Mouse (Mus musculus): ENCODE data around the gene Kdelr1. TPM values are rescaled to one million over a fixed set of nuclear protein-coding genes. Genes with fewer than 3 reads are reported as not detected.
"Not testable (repeated sequence)": the region's sequence is repeated elsewhere in the genome, so short reads cannot be mapped to it uniquely, and the experiment has no call there.

Kdelr1 gene
- polyA plus RNA-seq, 1 experiment from 2014 or later, result 55.0 TPM

GRCm38 (mm10) chr7:45880531-45880930, 8.0 kb downstream of the Kdelr1 start:
- Histone ChIP-seq H3K9me3 (replicated peaks; ENCODE audit: control insufficient read depth, low read length, poor library complexity, severe bottlenecking) (no peaks in the 10 kb centered on the region), H3K36me3 (ENCODE audit: control insufficient read depth, insufficient read depth, low read length) (peaks cover 56% of the 10 kb centered on the region), H3K27me3 (ENCODE audit: control insufficient read depth, insufficient read depth, low read depth, low read length) (no peaks in the 10 kb centered on the region), H3K4me3 (ENCODE audit: low read depth, low read length) (no peak overlapping the region), H3K4me1 (ENCODE audit: control insufficient read depth, insufficient read depth, low read length) (no peaks in the 10 kb centered on the region), H3K4me2 (ENCODE audit: low read length) (no peak overlapping the region), H3K9ac (ENCODE audit: low read depth, low read length) (no peak overlapping the region), H3K27ac (ENCODE audit: low read length) (no peak overlapping the region)
- WGBS, result 100% methylated on average over 4 of the region's 4 CpGs
- ATAC-seq, result no peak

DNA sequence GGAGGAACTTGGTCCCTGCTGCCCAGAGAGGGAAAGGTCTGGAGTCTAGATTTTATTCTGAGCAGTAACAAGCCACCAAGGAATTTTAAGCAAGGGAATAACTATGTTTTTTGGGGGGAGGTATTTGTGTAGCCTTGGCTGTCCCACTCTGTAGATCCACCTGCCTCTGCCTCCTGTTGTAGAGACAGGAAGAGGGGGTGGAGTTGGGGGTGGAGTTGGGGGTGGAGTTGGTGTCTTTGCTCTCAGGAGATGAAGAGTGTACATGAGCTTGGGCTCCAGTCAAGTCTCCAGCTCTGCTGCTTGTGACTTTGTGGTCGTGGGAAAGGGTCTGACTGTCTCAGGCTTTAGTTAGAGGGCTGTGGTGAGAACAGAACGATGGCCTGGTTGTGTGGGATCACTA, 8.4 kb downstream of the Kdelr1 start:
- WGBS, result 96% methylated on average over 2 of the region's 2 CpGs
- Histone ChIP-seq H3K4me3 (ENCODE audit: low read depth, low read length) (no peak overlapping the region), H3K36me3 (ENCODE audit: control insufficient read depth, insufficient read depth, low read length) (peaks cover 51% of the 10 kb centered on the region), H3K9me3 (replicated peaks; ENCODE audit: control insufficient read depth, low read length, poor library complexity, severe bottlenecking) (no peaks in the 10 kb centered on the region), H3K4me2 (ENCODE audit: low read length) (no peak overlapping the region), H3K27ac (ENCODE audit: low read length) (no peak overlapping the region), H3K27me3 (ENCODE audit: control insufficient read depth, insufficient read depth, low read depth, low read length) (no peaks in the 10 kb centered on the region), H3K9ac (ENCODE audit: low read depth, low read length) (no peak overlapping the region), H3K4me1 (ENCODE audit: control insufficient read depth, insufficient read depth, low read length) (no peaks in the 10 kb centered on the region)
- ATAC-seq, result no peak

- Histone ChIP-seq H3K4me2 (ENCODE audit: low read length) (no peak overlapping the region), H3K36me3 (ENCODE audit: control insufficient read depth, insufficient read depth, low read length) (peaks cover 20% of the 10 kb centered on the region; the same call in 1 of the 2 replicates), H3K4me3 (ENCODE audit: low read depth, low read length) (no peak overlapping the region), H3K27me3 (ENCODE audit: control insufficient read depth, insufficient read depth, low read depth, low read length) (no peaks in the 10 kb centered on the region), H3K9me3 (replicated peaks; ENCODE audit: control insufficient read depth, low read length, poor library complexity, severe bottlenecking) (no peaks in the 10 kb centered on the region), H3K4me1 (ENCODE audit: control insufficient read depth, insufficient read depth, low read length) (no peaks in the 10 kb centered on the region), H3K27ac (ENCODE audit: low read length) (no peak overlapping the region), H3K9ac (ENCODE audit: low read depth, low read length) (no peak overlapping the region)
- ATAC-seq, result no peak
- WGBS, result 54% methylated on average over 3 of the region's 3 CpGs
These were observed 14.7 kb downstream of the Kdelr1 start for GRCm38 (mm10) chr7:45887246-45887645.

DNA sequence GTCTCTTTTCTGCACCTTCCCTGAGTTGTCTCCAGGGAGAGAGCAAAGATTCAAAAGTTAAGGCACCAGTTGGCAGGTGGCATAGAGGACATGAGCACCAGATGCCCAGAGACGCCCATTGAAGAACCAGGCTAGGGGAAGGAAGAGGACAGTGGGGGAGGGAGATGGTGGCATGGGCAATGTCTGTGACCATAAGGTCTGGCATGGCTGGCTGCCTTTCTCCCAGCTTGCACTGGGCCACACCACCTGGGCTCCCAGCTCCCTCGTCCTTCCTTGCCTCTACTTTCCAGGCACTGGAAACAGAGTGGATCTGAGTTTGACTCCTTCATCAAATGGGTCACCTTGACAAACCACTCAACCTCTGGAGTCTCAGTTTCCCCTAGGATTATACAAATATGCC, 20.1 kb downstream of the Kdelr1 start:
- ATAC-seq, result no peak
- H3K27me3 ChIP-seq (ENCODE audit: control insufficient read depth, insufficient read depth, low read depth, low read length), result no peaks in the 10 kb centered on the region
- H3K36me3 ChIP-seq (ENCODE audit: control insufficient read depth, insufficient read depth, low read length), result no peaks in the 10 kb centered on the region
- H3K4me3 ChIP-seq (ENCODE audit: low read depth, low read length), result no peak overlapping the region
- H3K9me3 ChIP-seq (replicated peaks; ENCODE audit: control insufficient read depth, low read length, poor library complexity, severe bottlenecking), result no peaks in the 10 kb centered on the region
- no peak overlapping the region for H3K9ac ChIP-seq (ENCODE audit: low read depth, low read length)
- H3K4me2 ChIP-seq (ENCODE audit: low read length), result no peak overlapping the region
- H3K4me1 ChIP-seq (ENCODE audit: control insufficient read depth, insufficient read depth, low read length), result peaks cover 4% of the 10 kb centered on the region; the same call in 1 of the 2 replicates
- H3K27ac ChIP-seq (ENCODE audit: low read length), result no peak overlapping the region
- WGBS, result 86% methylated on average over 2 of the region's 2 CpGs

GRCm38 (mm10) chr7:45895931-45896516, 23.5 kb downstream of the Kdelr1 start:
- Histone ChIP-seq H3K27ac (ENCODE audit: low read length) (no peak overlapping the region), H3K4me3 (ENCODE audit: low read depth, low read length) (peak overlapping the region; percentile 57)

DNA sequence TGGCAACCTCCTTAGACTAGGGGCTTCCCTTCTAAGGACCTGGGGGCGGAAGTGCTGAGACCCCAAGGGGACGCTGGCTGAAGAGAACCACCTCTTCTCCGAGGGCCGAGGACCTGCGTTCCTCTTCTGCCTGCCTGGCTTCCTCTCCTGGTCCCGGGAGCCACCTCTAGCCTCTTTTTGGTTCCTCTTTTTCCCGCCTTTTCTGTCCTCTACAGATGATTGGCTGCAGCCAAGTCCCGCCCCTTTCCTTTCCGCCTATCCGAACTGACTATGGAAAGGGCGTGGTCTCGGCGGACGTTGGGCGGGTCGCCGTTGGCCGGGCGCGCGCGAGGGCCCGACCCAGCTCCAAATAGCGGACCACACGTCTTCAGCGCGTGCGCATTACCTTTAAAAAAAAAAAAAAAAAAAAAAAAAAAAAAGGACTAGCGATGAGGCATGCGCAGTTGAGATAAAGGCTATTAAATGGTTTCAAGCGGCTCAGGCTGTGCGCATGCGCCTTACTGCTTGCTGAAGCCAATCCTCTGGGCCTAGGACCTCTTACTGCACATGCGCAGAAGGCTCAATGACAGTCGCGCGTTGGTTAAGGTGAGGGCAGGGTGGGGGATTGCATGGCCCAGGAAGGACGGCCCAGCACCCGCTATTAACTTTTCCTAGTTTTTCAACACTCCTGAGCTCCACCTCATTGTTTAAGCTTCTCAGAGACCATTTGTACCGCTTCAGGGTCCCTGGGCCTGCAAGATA, 24.1 kb downstream of the Kdelr1 start, which contains the start of the genes Syngr4 and Tmem143:
Gene Syngr4 (minus strand): TSS at position 198 of the 741 bp plus-strand sequence.
Gene Tmem143 (plus strand): TSS at position 425 of the 741 bp plus-strand sequence.
- Histone ChIP-seq H3K9ac (ENCODE audit: low read depth, low read length) (peak within 1 kb of the TSS; percentile 69), H3K27me3 (ENCODE audit: control insufficient read depth, insufficient read depth, low read depth, low read length) (no peaks in the 10 kb centered on the region), H3K4me1 (ENCODE audit: control insufficient read depth, insufficient read depth, low read length) (peaks cover 7% of the 10 kb centered on the region; the same call in 1 of the 2 replicates), H3K4me2 (ENCODE audit: low read length) (peak within 1 kb of the TSS; percentile 82), H3K36me3 (ENCODE audit: control insufficient read depth, insufficient read depth, low read length) (no peaks in the 10 kb centered on the region), H3K9me3 (replicated peaks; ENCODE audit: control insufficient read depth, low read length, poor library complexity, severe bottlenecking) (no peaks in the 10 kb centered on the region), H3K27ac (ENCODE audit: low read length) (peak within 1 kb of the TSS; percentile 74), H3K4me3 (ENCODE audit: low read depth, low read length) (peak within 1 kb of the TSS; percentile 57)
- peak; percentile 91 for ATAC-seq
- WGBS, result under 1% methylated on average over 40 of the region's 40 CpGs

More at GRCm38 (mm10) chr7:45895931-45896516, 23.5 kb downstream of the Kdelr1 start:
- H3K4me2 ChIP-seq (ENCODE audit: low read length), result peak overlapping the region; percentile 55
- no peaks in the 10 kb centered on the region for H3K27me3 ChIP-seq (ENCODE audit: control insufficient read depth, insufficient read depth, low read depth, low read length)
- H3K9me3 ChIP-seq (replicated peaks; ENCODE audit: control insufficient read depth, low read length, poor library complexity, severe bottlenecking), result no peaks in the 10 kb centered on the region
- 79% methylated on average over 6 of the region's 6 CpGs for WGBS
- peaks cover 7% of the 10 kb centered on the region; the same call in 1 of the 2 replicates for H3K4me1 ChIP-seq (ENCODE audit: control insufficient read depth, insufficient read depth, low read length)
- no peak overlapping the region for H3K9ac ChIP-seq (ENCODE audit: low read depth, low read length)
- ATAC-seq, result peak; percentile 41
- H3K36me3 ChIP-seq (ENCODE audit: control insufficient read depth, insufficient read depth, low read length), result no peaks in the 10 kb centered on the region

DNA sequence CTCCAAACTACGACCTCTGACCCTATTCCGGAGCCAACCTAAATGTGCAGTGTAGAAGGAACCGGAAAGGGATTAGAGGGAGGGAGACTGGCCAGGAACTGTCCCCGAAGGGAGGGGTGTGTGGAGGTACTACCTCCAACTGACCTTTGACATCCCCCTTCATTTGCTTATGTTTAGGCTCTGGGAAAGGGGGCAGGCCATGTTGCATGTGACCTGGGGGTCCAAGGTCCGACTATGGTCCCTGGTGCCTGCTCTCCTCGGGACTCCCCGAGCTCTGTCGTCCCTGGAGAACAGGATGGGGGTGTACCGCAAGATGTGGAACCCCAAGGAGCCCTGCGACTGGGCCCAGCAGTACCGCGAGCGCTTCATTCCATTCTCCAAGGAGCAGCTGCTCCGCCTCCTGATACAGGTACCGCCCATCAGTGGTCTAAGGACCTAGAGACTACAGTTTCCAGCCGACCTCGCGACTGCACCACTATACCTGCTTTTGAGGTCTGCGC, 24.7 kb downstream of the Kdelr1 start:
- H3K4me1 ChIP-seq (ENCODE audit: control insufficient read depth, insufficient read depth, low read length), result peaks cover 7% of the 10 kb centered on the region; the same call in 1 of the 2 replicates
- peak; percentile 72 for ATAC-seq
- peak overlapping the region; percentile 82 for H3K4me2 ChIP-seq (ENCODE audit: low read length)
- peak overlapping the region; percentile 57 for H3K4me3 ChIP-seq (ENCODE audit: low read depth, low read length)
- peak overlapping the region; percentile 69 for H3K9ac ChIP-seq (ENCODE audit: low read depth, low read length)
- no peaks in the 10 kb centered on the region for H3K36me3 ChIP-seq (ENCODE audit: control insufficient read depth, insufficient read depth, low read length)
- peak overlapping the region; percentile 74 for H3K27ac ChIP-seq (ENCODE audit: low read length)
- H3K27me3 ChIP-seq (ENCODE audit: control insufficient read depth, insufficient read depth, low read depth, low read length), result no peaks in the 10 kb centered on the region
- WGBS, result under 1% methylated on average over 19 of the region's 19 CpGs
- no peaks in the 10 kb centered on the region for H3K9me3 ChIP-seq (replicated peaks; ENCODE audit: control insufficient read depth, low read length, poor library complexity, severe bottlenecking)

GRCm38 (mm10) chr7:45898125-45898524, 25.6 kb downstream of the Kdelr1 start:
- H3K27me3 ChIP-seq (ENCODE audit: control insufficient read depth, insufficient read depth, low read depth, low read length); ATAC-seq; H3K4me3 ChIP-seq (ENCODE audit: low read depth, low read length); H3K27ac ChIP-seq (ENCODE audit: low read length); H3K9ac ChIP-seq (ENCODE audit: low read depth, low read length); H3K4me1 ChIP-seq (ENCODE audit: control insufficient read depth, insufficient read depth, low read length); H3K9me3 ChIP-seq (replicated peaks; ENCODE audit: control insufficient read depth, low read length, poor library complexity, severe bottlenecking); H3K36me3 ChIP-seq (ENCODE audit: control insufficient read depth, insufficient read depth, low read length): not testable (repeated sequence)
- peak overlapping the region; percentile 82 for H3K4me2 ChIP-seq (ENCODE audit: low read length)
- 51% methylated on average over 4 of the region's 4 CpGs for WGBS

GRCm38 (mm10) chr7:45901562-45901961, 29.0 kb downstream of the Kdelr1 start:
- Histone ChIP-seq H3K27ac (ENCODE audit: low read length) (no peak overlapping the region), H3K27me3 (ENCODE audit: control insufficient read depth, insufficient read depth, low read depth, low read length) (no peaks in the 10 kb centered on the region), H3K9me3 (replicated peaks; ENCODE audit: control insufficient read depth, low read length, poor library complexity, severe bottlenecking) (no peaks in the 10 kb centered on the region), H3K4me1 (ENCODE audit: control insufficient read depth, insufficient read depth, low read length) (peaks cover 6% of the 10 kb centered on the region; the same call in 1 of the 2 replicates), H3K9ac (ENCODE audit: low read depth, low read length) (no peak overlapping the region), H3K36me3 (ENCODE audit: control insufficient read depth, insufficient read depth, low read length) (no peaks in the 10 kb centered on the region), H3K4me3 (ENCODE audit: low read depth, low read length) (no peak overlapping the region), H3K4me2 (ENCODE audit: low read length) (no peak overlapping the region)
- 55% methylated on average over 5 of the region's 5 CpGs for WGBS
- no peak for ATAC-seq
